Mouse (Mus musculus) B cell, adult 62 days (primary cell): ENCODE measurements around the gene Gm20916. TPM values are rescaled to one million over a fixed set of nuclear protein-coding genes. Genes with fewer than 3 reads are reported as not detected.

ENCODE experiments used
- total RNA-seq: library from RNA; stranded (reverse); gene quantifications from 4 replicates; pipeline ENCODE4 v1.2.4, GENCODE M21; 2023

Gm20916 gene
- total RNA-seq: not detected in 4 replicates

GRCm38 (mm10) chrY:79319265-79319664 is at the start of gene Gm20916:
Gene Gm20916 (plus strand): TSS chrY:79319565.

Other genes starting within 250 kb of the Gm20916 start
- gene Gm20917, start 168.4 kb upstream of the Gm20916 start, total RNA-seq: not detected in 4 replicates